Mouse (Mus musculus) heart, adult 2 months (tissue): ENCODE results near the gene Acap3. TPM values are rescaled to one million over a fixed set of nuclear protein-coding genes. Genes with fewer than 3 reads are reported as not detected.

Experiments used
- DNase-seq, 2 experiments: peaks; one replicate each; pipeline ENCODE4 v3.0.0; 2021
- H3K27ac ChIP-seq: fragments of 200-600 bp; 2 replicates; pipeline ENCODE4 v1.8.1; 2022
- H3K27me3 ChIP-seq: fragments of 200-500 bp; 2 replicates; pipeline ENCODE4 v1.6.1; 2012; ENCODE audit warnings: mild to moderate bottlenecking, low read length, inconsistent platforms, mixed read lengths; ENCODE audit not compliant: control insufficient read depth, insufficient read depth
- H3K36me3 ChIP-seq: fragments of 200-500 bp; 2 replicates; pipeline ENCODE4 v1.6.1; 2012; ENCODE audit warnings: low read length, inconsistent platforms; ENCODE audit not compliant: control insufficient read depth, insufficient read depth
- H3K4me1 ChIP-seq: fragments of 200-500 bp; 2 replicates; pipeline ENCODE4 v1.6.1; 2011; ENCODE audit warnings: low read length; ENCODE audit not compliant: control insufficient read depth, insufficient read depth
- H3K4me3 ChIP-seq: fragments of 200-600 bp; 2 replicates; pipeline ENCODE4 v1.8.1; 2022
- H3K79me2 ChIP-seq: fragments of 200-500 bp; replicated peaks from 2 replicates; pipeline ENCODE4 v1.6.1; 2012; ENCODE audit warnings: mild to moderate bottlenecking, inconsistent platforms, low read length, moderate library complexity, mixed read lengths; ENCODE audit not compliant: control insufficient read depth, insufficient read depth
- H3K9ac ChIP-seq: fragments of 200-500 bp; 2 replicates; pipeline ENCODE4 v1.6.1; 2012; ENCODE audit warnings: low read depth, mild to moderate bottlenecking, control low read depth, inconsistent platforms, low read length, mixed read lengths
- CTCF ChIP-seq: fragments of 200-600 bp; IDR thresholded peaks from 2 replicates; pipeline ENCODE4 v1.8.1; 2022; ENCODE audit warnings: antibody characterized with exemption, mild to moderate bottlenecking, moderate library complexity
- EP300 ChIP-seq: fragments of 200-500 bp; IDR thresholded peaks from 2 replicates; pipeline ENCODE4 v1.6.1; 2011; ENCODE audit warnings: low read depth, low read length, control low read depth; ENCODE audit not compliant: insufficient read depth
- POLR2A ChIP-seq: fragments of 200-500 bp; IDR thresholded peaks from 2 replicates; pipeline ENCODE4 v1.6.1; 2011; ENCODE audit warnings: mild to moderate bottlenecking, low read depth, low read length, control low read depth; ENCODE audit not compliant: insufficient read depth
- WGBS: fragments of 180-500 bp; shearing (Covaris S2); methylation state at CpG from one replicate; pipeline ENCODE4 v1.1.7; 2018; 5-methylcytosine and 5-hydroxymethylcytosine counted together
- intact Hi-C: fragments of 180-260 bp; cut with DNase I; formaldehyde crosslinking; loops from one replicate; pipeline ENCODE4 v1.15.1; 2025
- polyA plus RNA-seq: library from polyadenylated mRNA; depleted of rRNA; stranded (reverse); fragments of >200 nt; gene quantifications from 2 replicates; pipeline ENCODE4 v1.2.3, GENCODE M21; 2012
- total RNA-seq, 2 experiments: library from RNA; stranded (reverse); gene quantifications; 2 replicates each; pipeline ENCODE4 v1.2.3; 2021

Gene Acap3
- total and polyA plus RNA-seq, 3 experiments: 9.7 to 19.2 (median 11.3) TPM

- Histone ChIP-seq H3K4me1 (no peaks in the 10 kb centered on the region), H3K27ac (peak within 1 kb of the TSS; percentile 82), H3K79me2 (no peaks in the 10 kb centered on the region), H3K27me3 (no peaks in the 10 kb centered on the region), H3K4me3 (peak within 1 kb of the TSS; percentile 65), H3K36me3 (no peaks in the 10 kb centered on the region), H3K9ac (peak within 1 kb of the TSS; percentile 79)
- intact Hi-C loops: loop anchor here (1.0 to 5.0 kb wide), 4 partner anchors 19 to 123 kb away; partner anchors contain the start of genes B3galt6, Sdf4 and Ube2j2
- peak; percentile 73 for TF ChIP-seq POLR2A
- peak; percentile 71 for TF ChIP-seq CTCF
- TF ChIP-seq EP300: 0 out of 2 replicates have a peak, but pooled peaks have one; percentile 47
- under 1% methylated on average over 63 of the region's 63 CpGs for WGBS
- peak; percentile 97 to 98 for DNase-seq
Observed at GRCm38 (mm10) chr4:155869317-155870033, 22.1 kb upstream of the Acap3 start, which contains the start of the genes Cptp and Ints11. Gene Cptp, minus strand, starts transcription at chr4:155869440. Gene Ints11, plus strand, starts transcription at chr4:155869546.

DNA sequence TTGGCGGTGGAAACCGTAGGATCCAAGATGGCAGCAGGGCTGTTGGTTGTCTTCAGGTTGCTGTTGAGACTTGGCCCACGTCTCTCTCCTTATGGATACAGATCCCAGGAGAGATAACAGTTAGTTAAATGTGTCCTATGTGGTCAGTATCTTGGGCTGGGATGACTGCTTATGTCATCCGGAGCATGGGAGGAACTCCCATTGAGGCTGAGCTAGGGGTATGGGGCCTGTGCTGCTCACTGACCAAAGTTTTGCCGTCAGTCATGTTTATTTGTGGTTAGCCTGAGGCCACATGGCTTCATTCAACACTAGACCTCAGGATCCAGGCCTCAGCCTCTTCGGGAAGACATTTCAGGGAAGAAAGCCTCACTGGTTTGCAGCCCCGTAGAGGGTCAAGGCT is 20.2 kb upstream of the Acap3 start:
- Histone ChIP-seq H3K27ac (no peak overlapping the region), H3K36me3 (no peaks in the 10 kb centered on the region), H3K27me3 (no peaks in the 10 kb centered on the region), H3K4me3 (no peak overlapping the region), H3K9ac (no peak overlapping the region), H3K4me1 (no peaks in the 10 kb centered on the region), H3K79me2 (no peaks in the 10 kb centered on the region)
- TF ChIP-seq CTCF: no peak
- TF ChIP-seq EP300: no peak
- no peak for TF ChIP-seq POLR2A
- 93% methylated on average over 7 of the region's 7 CpGs for WGBS
- intact Hi-C loops: no loop called here
- no peak for DNase-seq

GRCm38 (mm10) chr4:155883587-155883986 is 8.0 kb upstream of the Acap3 start:
- H3K36me3 ChIP-seq: peaks cover 8% of the 10 kb centered on the region
- TF ChIP-seq POLR2A (peak; percentile 70; the same call in 1 of the 2 replicates), CTCF (no peak), EP300 (no peak)
- WGBS: 29% methylated on average over 3 of the region's 3 CpGs
- H3K9ac ChIP-seq: no peak overlapping the region
- intact Hi-C loops: no loop called here
- no peaks in the 10 kb centered on the region for H3K79me2 ChIP-seq
- DNase-seq: peak in 1 of 2 experiments; percentile 18
- H3K4me1 ChIP-seq: peaks cover 8% of the 10 kb centered on the region
- H3K27me3 ChIP-seq: no peaks in the 10 kb centered on the region
- peak overlapping the region; percentile 83 for H3K27ac ChIP-seq
- H3K4me3 ChIP-seq: 0 out of 2 replicates have a peak overlapping the region, but pooled peaks have one; percentile 9

- no peak overlapping the region for H3K4me3 ChIP-seq
- H3K27me3 ChIP-seq: no peaks in the 10 kb centered on the region
- H3K79me2 ChIP-seq: 0 out of 2 replicates have a peak, but pooled peaks cover 1% of the 10 kb centered on the region
- no peak overlapping the region for H3K27ac ChIP-seq
- peaks cover 12% of the 10 kb centered on the region for H3K4me1 ChIP-seq
- intact Hi-C loops: no loop called here
- no peak for DNase-seq
- H3K36me3 ChIP-seq: peaks cover 8% of the 10 kb centered on the region
- 94% methylated on average over 5 of the region's 5 CpGs for WGBS
- no peak overlapping the region for H3K9ac ChIP-seq
- no peak for TF ChIP-seq EP300
- no peak for TF ChIP-seq POLR2A
- TF ChIP-seq CTCF: no peak
Observed at GRCm38 (mm10) chr4:155886330-155886729, 5.3 kb upstream of the Acap3 start.

DNA sequence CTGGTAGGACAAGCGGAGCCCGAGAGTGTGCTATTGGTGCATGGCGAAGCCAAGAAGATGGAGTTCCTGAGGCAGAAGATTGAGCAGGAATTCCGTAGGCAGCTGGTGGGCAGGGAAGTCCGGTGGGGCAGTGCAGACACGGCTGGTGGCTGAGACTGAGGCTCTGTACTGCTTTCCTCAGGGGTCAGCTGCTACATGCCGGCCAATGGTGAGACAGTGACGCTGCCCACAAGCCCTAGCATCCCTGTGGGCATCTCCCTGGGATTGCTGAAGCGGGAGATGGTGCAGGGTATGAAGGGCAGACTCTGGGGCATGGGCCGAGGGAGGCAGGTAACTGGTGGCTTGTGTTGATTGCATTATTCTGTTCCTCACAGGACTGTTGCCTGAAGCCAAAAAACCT is 3.9 kb upstream of the Acap3 start:
- no peak for TF ChIP-seq EP300
- no peak for TF ChIP-seq POLR2A
- no peak for TF ChIP-seq CTCF

GRCm38 (mm10) chr4:155888181-155888580 is 3.4 kb upstream of the Acap3 start:
- H3K27me3 ChIP-seq: no peaks in the 10 kb centered on the region
- peak in 1 of 2 experiments; percentile 13 for DNase-seq
- intact Hi-C loops: no loop called here
- peaks cover 2% of the 10 kb centered on the region; the same call in 1 of the 2 replicates for H3K36me3 ChIP-seq
- H3K4me1 ChIP-seq: peaks cover 12% of the 10 kb centered on the region
- peaks cover 9% of the 10 kb centered on the region; the same call in 1 of the 2 replicates for H3K79me2 ChIP-seq
- H3K27ac ChIP-seq: no peak overlapping the region
- TF ChIP-seq POLR2A (no peak), CTCF (no peak), EP300 (no peak)
- H3K4me3 ChIP-seq: no peak overlapping the region
- 95% methylated on average over 9 of the region's 9 CpGs for WGBS
- H3K9ac ChIP-seq: no peak overlapping the region

More for the DNA sequence above, 3.9 kb upstream of the Acap3 start:
- no peak for DNase-seq
- Histone ChIP-seq H3K79me2 (peaks cover 7% of the 10 kb centered on the region; the same call in 1 of the 2 replicates), H3K9ac (no peak overlapping the region), H3K27me3 (no peaks in the 10 kb centered on the region), H3K36me3 (peaks cover 6% of the 10 kb centered on the region), H3K4me1 (peaks cover 12% of the 10 kb centered on the region), H3K27ac (no peak overlapping the region), H3K4me3 (no peak overlapping the region)
- intact Hi-C loops: no loop called here
- WGBS: 87% methylated on average over 10 of the region's 10 CpGs
